Mouse (Mus musculus): Measurements from ENCODE around the gene Pigm. TPM values are rescaled to one million over a fixed set of nuclear protein-coding genes. Genes with fewer than 3 reads are reported as not detected.

Pigm gene
- 1 to 10 TPM; 4.4 to 4.8 TPM for total RNA-seq (2021)
- long read RNA-seq, experiment 1, full-length matches to known transcripts: 6 of 6 reads
- long read RNA-seq, experiment 1, partial matches to known transcripts: 0 of 6 reads
- long read RNA-seq, experiment 1, other reads (novel, unspliced or antisense): 0 of 6 reads
- long read RNA-seq, experiment 2, full-length matches to known transcripts: 5 of 5 reads
- long read RNA-seq, experiment 2, partial matches to known transcripts: 0 of 5 reads
- long read RNA-seq, experiment 2, other reads (novel, unspliced or antisense): 0 of 5 reads

GRCm38 (mm10) chr1:172376198-172376667 lies at the start of gene Pigm:
Pigm (plus strand) TSS chr1:172376546.
- peak; percentile 98 for DNase-seq
- intact Hi-C loops (cut with DNase I; ENCODE audit: low total_unique reads): no loop called here

- DNase-seq: no peak
- intact Hi-C loops (cut with DNase I; ENCODE audit: low total_unique reads): loop anchor here (10.0 kb wide), 1 partner anchor 272 kb away; the partner anchor contains the start of gene Nhlh1
These were observed 49.7 kb upstream of the Pigm start for GRCm38 (mm10) chr1:172326684-172327083.

- intact Hi-C loops (cut with DNase I; ENCODE audit: low total_unique reads): loop anchor here (10.0 kb wide), 1 partner anchor 273 kb away; the partner anchor contains the start of gene Nhlh1
These were observed 48.9 kb upstream of the Pigm start for GRCm38 (mm10) chr1:172327206-172328001.

GRCm38 (mm10) chr1:172328041-172328440 lies 48.3 kb upstream of the Pigm start:
- no peak for DNase-seq
- intact Hi-C loops (cut with DNase I; ENCODE audit: low total_unique reads): loop anchor here (10.0 kb wide), 1 partner anchor 273 kb away; the partner anchor contains the start of gene Nhlh1

More at GRCm38 (mm10) chr1:172327206-172328001, 48.9 kb upstream of the Pigm start:
- no peak for DNase-seq

- no peak for DNase-seq
- intact Hi-C loops (cut with DNase I; ENCODE audit: low total_unique reads): loop anchor here (10.0 kb wide), 1 partner anchor 274 kb away; the partner anchor contains the start of gene Nhlh1
These were observed 47.9 kb upstream of the Pigm start for GRCm38 (mm10) chr1:172328461-172328860.

- intact Hi-C loops (cut with DNase I; ENCODE audit: low total_unique reads): loop anchor here (10.0 kb wide), 1 partner anchor 274 kb away; the partner anchor contains the start of gene Nhlh1
- DNase-seq: no peak
These were observed 47.2 kb upstream of the Pigm start, which contains the start of gene Kcnj9 for GRCm38 (mm10) chr1:172329131-172329530. Kcnj9 (minus strand) TSS chr1:172329318.

GRCm38 (mm10) chr1:172329616-172330015 lies 46.7 kb upstream of the Pigm start:
- intact Hi-C loops (cut with DNase I; ENCODE audit: low total_unique reads): loop anchor here (10.0 kb wide), 1 partner anchor 275 kb away; the partner anchor contains the start of gene Nhlh1

GRCm38 (mm10) chr1:172331422-172331947 lies 44.9 kb upstream of the Pigm start:
- intact Hi-C loops (cut with DNase I; ENCODE audit: low total_unique reads): no loop called here
- no peak for DNase-seq

More at GRCm38 (mm10) chr1:172329616-172330015, 46.7 kb upstream of the Pigm start:
- DNase-seq: no peak

- DNase-seq: no peak
- intact Hi-C loops (cut with DNase I; ENCODE audit: low total_unique reads): no loop called here
These were observed 43.4 kb upstream of the Pigm start for GRCm38 (mm10) chr1:172332925-172333324.

GRCm38 (mm10) chr1:172333512-172333911 lies 42.8 kb upstream of the Pigm start:
- no peak for DNase-seq
- intact Hi-C loops (cut with DNase I; ENCODE audit: low total_unique reads): no loop called here

GRCm38 (mm10) chr1:172335804-172336203 lies 40.5 kb upstream of the Pigm start:
- no peak for DNase-seq
- intact Hi-C loops (cut with DNase I; ENCODE audit: low total_unique reads): no loop called here

- no peak for DNase-seq
- intact Hi-C loops (cut with DNase I; ENCODE audit: low total_unique reads): no loop called here
These were observed 38.7 kb upstream of the Pigm start for GRCm38 (mm10) chr1:172337411-172338185.

GRCm38 (mm10) chr1:172340729-172341321 lies 35.5 kb upstream of the Pigm start, which contains the start of gene Kcnj10:
Kcnj10 (plus strand) TSS chr1:172341210.
- intact Hi-C loops (cut with DNase I; ENCODE audit: low total_unique reads): no loop called here
- DNase-seq: peak; percentile 75

GRCm38 (mm10) chr1:172341386-172341785 lies 35.0 kb upstream of the Pigm start:
- DNase-seq: no peak
- intact Hi-C loops (cut with DNase I; ENCODE audit: low total_unique reads): no loop called here

- no peak for DNase-seq
- intact Hi-C loops (cut with DNase I; ENCODE audit: low total_unique reads): no loop called here
These were observed 33.6 kb upstream of the Pigm start for GRCm38 (mm10) chr1:172342729-172343128.

GRCm38 (mm10) chr1:172343914-172344313 lies 32.4 kb upstream of the Pigm start:
- no peak for DNase-seq
- intact Hi-C loops (cut with DNase I; ENCODE audit: low total_unique reads): no loop called here

- intact Hi-C loops (cut with DNase I; ENCODE audit: low total_unique reads): no loop called here
- no peak for DNase-seq
These were observed 31.5 kb upstream of the Pigm start for GRCm38 (mm10) chr1:172344820-172345219.

- DNase-seq: no peak
- intact Hi-C loops (cut with DNase I; ENCODE audit: low total_unique reads): no loop called here
These were observed 29.6 kb upstream of the Pigm start for GRCm38 (mm10) chr1:172346707-172347106.

- intact Hi-C loops (cut with DNase I; ENCODE audit: low total_unique reads): no loop called here
These were observed 29.0 kb upstream of the Pigm start for GRCm38 (mm10) chr1:172347382-172347781.

More at GRCm38 (mm10) chr1:172347382-172347781, 29.0 kb upstream of the Pigm start:
- no peak for DNase-seq

Data from gastrocnemius, postnatal 14 days (tissue).